Mouse (Mus musculus) embryonic facial prominence, embryonic 15.5 days (tissue): ENCODE results near the gene Stx3. TPM values are rescaled to one million over a fixed set of nuclear protein-coding genes. Genes with fewer than 3 reads are reported as not detected.
A peak's percentile ranks its signal among the peaks of the same experiment; 100 is the strongest.

Experiments used
- ATAC-seq: fragments of 200-750 bp; cut with Nextera tagmentation; 2 replicates; pipeline ENCODE4 v1.8.0; 2017; ENCODE audit warnings: low read depth, moderate TSS enrichment; ENCODE audit not compliant: insufficient number of reproducible peaks, low FRiP score, low TSS enrichment
- H3K27ac ChIP-seq: fragments of 300-500 bp; sonication (generic); replicated peaks from 2 replicates; pipeline ENCODE4 v1.5.1; 2015; ENCODE audit warnings: mild to moderate bottlenecking, inconsistent platforms
- H3K27me3 ChIP-seq: fragments of 300-500 bp; sonication (generic); 2 replicates; pipeline ENCODE4 v1.6.1; 2015; ENCODE audit warnings: inconsistent platforms
- H3K36me3 ChIP-seq: fragments of 300-500 bp; sonication (generic); 2 replicates; pipeline ENCODE4 v1.6.1; 2015; ENCODE audit warnings: mild to moderate bottlenecking, inconsistent platforms
- H3K4me1 ChIP-seq: fragments of 300-500 bp; sonication (generic); 2 replicates; pipeline ENCODE4 v1.6.1; 2015; ENCODE audit warnings: inconsistent platforms
- H3K4me2 ChIP-seq: fragments of 300-500 bp; sonication (generic); replicated peaks from 2 replicates; pipeline ENCODE4 v1.6.1; 2015; ENCODE audit warnings: mild to moderate bottlenecking, inconsistent platforms
- H3K4me3 ChIP-seq: fragments of 300-500 bp; sonication (generic); replicated peaks from 2 replicates; pipeline ENCODE4 v1.5.1; 2015; ENCODE audit warnings: mild to moderate bottlenecking, inconsistent platforms
- H3K9ac ChIP-seq: fragments of 300-500 bp; sonication (generic); 2 replicates; pipeline ENCODE4 v1.6.1; 2015; ENCODE audit warnings: inconsistent platforms
- H3K9me3 ChIP-seq: fragments of 300-500 bp; sonication (generic); replicated peaks from 2 replicates; pipeline ENCODE4 v1.6.1; 2016; ENCODE audit warnings: inconsistent platforms
- WGBS: fragments of 180-500 bp; shearing (Covaris S2); methylation state at CpG from one replicate; pipeline ENCODE4 v1.1.7; 2015; 5-methylcytosine and 5-hydroxymethylcytosine counted together
- polyA plus RNA-seq: library from polyadenylated mRNA; unstranded; fragments of >200 nt; fragmentation: Nextera tagmentation; extraction: Ambion mirVana; gene quantifications from 2 replicates; pipeline ENCODE4 v1.2.1, GENCODE M21; 2015

The Stx3 gene
- polyA plus RNA-seq, 1 experiment from 2014 or later: 10.7 TPM

DNA sequence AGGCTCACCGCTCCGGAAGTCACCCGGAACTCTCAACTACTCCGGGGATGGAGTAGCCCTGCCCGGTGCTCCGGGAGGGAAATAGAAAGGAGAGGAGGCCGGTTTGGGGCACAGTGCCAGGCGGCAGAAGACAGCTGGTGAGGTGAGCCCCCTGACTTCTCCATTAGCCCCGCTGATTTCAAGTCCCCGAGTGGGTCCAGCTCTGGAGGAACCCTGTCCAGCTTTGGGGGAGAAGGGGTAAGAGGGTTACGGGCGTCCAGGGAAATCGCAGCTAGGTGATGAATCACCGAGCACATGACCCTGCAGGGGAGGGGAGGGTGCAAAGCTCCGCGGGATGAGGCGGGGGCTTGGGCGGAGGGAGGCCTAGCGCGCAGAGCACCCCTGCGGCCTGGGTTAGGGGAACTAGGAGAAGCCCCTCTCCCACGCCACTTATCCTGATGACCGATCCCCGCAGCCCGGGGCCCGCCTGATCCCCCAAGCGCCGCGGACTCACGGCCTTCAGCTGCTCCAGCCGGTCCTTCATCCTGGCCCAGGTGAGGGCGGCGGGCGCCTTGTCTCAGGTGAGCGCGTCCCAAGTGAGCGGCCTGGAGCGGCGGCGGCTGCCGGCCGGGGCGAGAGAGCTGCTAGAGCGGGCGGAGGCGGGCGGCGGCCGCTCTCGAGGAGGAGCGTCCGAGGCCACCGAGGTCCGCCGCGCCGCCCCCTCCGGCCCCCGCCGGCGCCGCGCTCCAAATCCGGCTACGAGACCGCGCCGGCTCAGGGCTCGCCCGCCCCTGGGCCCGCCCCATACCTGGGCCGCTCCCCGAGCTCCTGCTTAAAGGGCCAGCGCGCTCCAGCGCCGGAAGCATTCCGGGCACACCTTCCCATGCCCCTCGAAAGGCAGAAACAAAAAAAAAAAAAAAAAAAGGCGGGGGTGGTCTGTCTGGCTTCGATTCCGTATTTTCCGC, 732 bp downstream of the Stx3 start:
- H3K36me3 ChIP-seq: no peaks in the 10 kb centered on the region
- peaks cover 26% of the 10 kb centered on the region for H3K27me3 ChIP-seq
- peak overlapping the region; percentile 67 for H3K4me3 ChIP-seq
- peak; percentile 72 for ATAC-seq
- H3K9me3 ChIP-seq: no peaks in the 10 kb centered on the region
- under 1% methylated on average over 66 of the region's 83 CpGs for WGBS
- H3K4me1 ChIP-seq: peaks cover 20% of the 10 kb centered on the region
- H3K27ac ChIP-seq: no peak overlapping the region
- peak overlapping the region; percentile 44 for H3K9ac ChIP-seq
- peak overlapping the region; percentile 93 for H3K4me2 ChIP-seq

DNA sequence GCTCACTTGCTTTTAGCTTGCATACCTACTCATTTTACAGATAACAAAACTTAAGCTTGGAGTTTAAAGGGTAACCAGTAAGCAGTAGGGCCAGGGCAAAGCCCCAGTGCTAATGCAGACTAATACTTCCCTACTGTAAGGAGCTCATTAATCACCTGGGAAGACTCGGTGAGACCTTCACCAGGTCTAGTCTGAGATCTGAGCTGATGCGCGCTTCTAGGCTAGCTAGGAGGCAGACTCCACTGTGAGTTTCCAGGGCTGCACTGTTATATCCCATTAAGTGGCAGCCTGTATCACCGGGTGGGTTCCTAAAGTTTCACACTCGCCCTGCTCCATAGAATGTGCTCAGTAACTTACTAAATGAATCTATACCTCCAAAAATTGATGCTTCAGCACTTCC, 1.6 kb downstream of the Stx3 start:
- 15% methylated on average over 5 of the region's 5 CpGs for WGBS
- ATAC-seq: no peak
- Histone ChIP-seq H3K27me3 (peaks cover 26% of the 10 kb centered on the region), H3K9ac (no peak overlapping the region), H3K4me1 (peaks cover 20% of the 10 kb centered on the region), H3K9me3 (no peaks in the 10 kb centered on the region), H3K36me3 (no peaks in the 10 kb centered on the region), H3K4me2 (peak overlapping the region; percentile 93), H3K4me3 (peak overlapping the region; percentile 67), H3K27ac (no peak overlapping the region)

DNA sequence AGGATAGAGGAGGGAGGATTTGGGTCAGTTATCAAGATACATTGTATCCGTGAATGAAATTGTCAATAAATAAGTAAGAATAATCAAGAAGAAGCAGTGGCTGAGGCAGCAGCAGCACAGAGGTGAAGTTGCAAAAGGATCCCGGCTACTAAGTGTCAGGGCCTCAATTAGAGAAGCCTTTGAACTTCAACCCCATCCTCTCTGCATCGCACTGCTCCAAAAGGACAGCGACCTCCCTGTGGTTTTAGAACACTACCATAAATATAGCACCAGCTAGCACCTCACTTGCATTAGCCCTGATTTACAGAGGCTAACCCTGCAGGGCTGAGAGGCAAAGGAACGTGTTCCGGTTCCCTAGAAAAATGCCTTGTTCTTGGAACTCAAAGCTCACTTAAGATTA, 2.5 kb downstream of the Stx3 start:
- H3K4me2 ChIP-seq: no peak overlapping the region
- 46% methylated on average over 6 of the region's 6 CpGs for WGBS
- H3K27ac ChIP-seq: no peak overlapping the region
- no peaks in the 10 kb centered on the region for H3K36me3 ChIP-seq
- ATAC-seq: no peak
- H3K4me3 ChIP-seq: no peak overlapping the region
- peaks cover 26% of the 10 kb centered on the region for H3K27me3 ChIP-seq
- H3K9ac ChIP-seq: no peak overlapping the region
- H3K4me1 ChIP-seq: peaks cover 20% of the 10 kb centered on the region
- H3K9me3 ChIP-seq: no peaks in the 10 kb centered on the region

DNA sequence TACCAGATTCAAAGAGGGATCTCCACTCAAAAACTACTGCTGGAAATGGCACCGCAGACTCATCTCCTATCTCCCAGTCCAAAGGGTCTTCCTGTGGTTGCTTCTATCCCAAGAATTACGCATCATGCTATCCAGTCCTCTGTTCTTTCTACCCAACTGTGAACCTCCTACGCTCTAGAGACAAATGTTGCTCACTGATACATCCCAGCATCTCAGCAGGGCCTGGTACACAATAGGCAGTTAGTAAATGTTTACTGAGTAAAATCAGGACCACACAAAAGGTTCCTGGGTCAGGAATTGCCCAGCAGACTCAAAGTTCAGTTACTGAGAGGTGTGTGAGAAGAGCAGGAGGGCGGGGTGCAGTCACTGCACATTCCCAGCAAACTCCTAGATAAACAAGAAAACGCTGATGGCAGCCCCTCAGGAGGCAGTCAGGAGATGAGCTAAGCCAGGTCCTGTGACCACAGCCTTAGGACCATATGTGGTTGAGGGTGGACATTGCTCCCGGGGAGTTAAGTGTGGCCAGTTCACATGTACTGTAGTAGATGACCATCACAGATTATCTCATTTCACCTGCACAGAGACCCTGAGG, 4.4 kb downstream of the Stx3 start:
- no peaks in the 10 kb centered on the region for H3K9me3 ChIP-seq
- H3K9ac ChIP-seq: no peak overlapping the region
- 82% methylated on average over 6 of the region's 6 CpGs for WGBS
- H3K4me2 ChIP-seq: no peak overlapping the region
- no peak overlapping the region for H3K27ac ChIP-seq
- peaks cover 21% of the 10 kb centered on the region for H3K27me3 ChIP-seq
- no peaks in the 10 kb centered on the region for H3K36me3 ChIP-seq
- no peak overlapping the region for H3K4me3 ChIP-seq
- ATAC-seq: no peak
- H3K4me1 ChIP-seq: peaks cover 15% of the 10 kb centered on the region

DNA sequence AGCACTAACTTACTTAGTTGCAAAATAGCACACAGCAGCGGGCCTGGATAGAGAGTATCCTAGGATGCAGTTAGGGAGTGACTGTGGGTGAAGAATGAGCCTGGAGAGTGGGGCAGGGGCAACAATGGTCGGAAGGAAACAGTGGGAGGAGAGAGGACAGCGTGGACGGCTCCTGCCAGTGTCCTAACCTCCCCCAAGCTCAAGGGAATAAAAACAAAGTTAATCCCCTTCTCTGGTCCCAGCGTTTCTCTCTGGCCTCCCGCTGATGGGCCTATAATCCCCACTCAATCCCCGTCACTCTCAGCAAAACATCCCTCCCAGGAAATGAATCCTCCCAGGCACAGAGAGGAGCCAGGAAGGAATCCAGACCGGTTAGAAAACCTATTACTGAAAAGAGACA, 5.6 kb downstream of the Stx3 start:
- WGBS: 13% methylated on average over 8 of the region's 8 CpGs

DNA sequence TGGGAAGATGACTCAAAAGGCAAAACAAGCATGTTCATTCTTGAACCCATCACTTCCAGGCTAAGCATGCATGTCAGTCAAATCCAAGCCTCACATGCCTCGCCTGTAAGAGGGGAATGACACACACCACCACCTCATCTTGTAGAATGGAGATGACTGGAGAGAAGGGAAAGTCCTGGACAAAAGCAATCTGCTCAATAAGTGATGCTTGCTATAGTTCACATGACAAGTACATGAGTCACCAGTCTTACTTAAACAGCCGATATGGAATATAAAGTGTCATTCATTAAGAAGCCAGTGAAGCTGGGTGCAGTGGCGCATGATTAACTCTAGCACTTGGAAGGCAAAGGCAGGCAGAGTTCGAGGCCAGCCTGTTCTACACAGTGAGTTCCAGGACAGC, 6.1 kb downstream of the Stx3 start:
- H3K4me2 ChIP-seq: no peak overlapping the region
- peaks cover 6% of the 10 kb centered on the region; the same call in 1 of the 2 replicates for H3K27me3 ChIP-seq
- no peaks in the 10 kb centered on the region for H3K9me3 ChIP-seq
- ATAC-seq: no peak
- no peaks in the 10 kb centered on the region for H3K36me3 ChIP-seq
- peaks cover 3% of the 10 kb centered on the region; the same call in 1 of the 2 replicates for H3K4me1 ChIP-seq
- no peak overlapping the region for H3K27ac ChIP-seq
- H3K4me3 ChIP-seq: no peak overlapping the region
- 63% methylated on average over 4 of the region's 4 CpGs for WGBS
- H3K9ac ChIP-seq: no peak overlapping the region

More for the DNA sequence above, 5.6 kb downstream of the Stx3 start:
- H3K36me3 ChIP-seq: no peaks in the 10 kb centered on the region
- H3K27me3 ChIP-seq: peaks cover 10% of the 10 kb centered on the region
- no peaks in the 10 kb centered on the region for H3K9me3 ChIP-seq
- peaks cover 7% of the 10 kb centered on the region; the same call in 1 of the 2 replicates for H3K4me1 ChIP-seq
- ATAC-seq: no peak
- no peak overlapping the region for H3K4me3 ChIP-seq
- no peak overlapping the region for H3K9ac ChIP-seq
- no peak overlapping the region for H3K4me2 ChIP-seq
- H3K27ac ChIP-seq: no peak overlapping the region

DNA sequence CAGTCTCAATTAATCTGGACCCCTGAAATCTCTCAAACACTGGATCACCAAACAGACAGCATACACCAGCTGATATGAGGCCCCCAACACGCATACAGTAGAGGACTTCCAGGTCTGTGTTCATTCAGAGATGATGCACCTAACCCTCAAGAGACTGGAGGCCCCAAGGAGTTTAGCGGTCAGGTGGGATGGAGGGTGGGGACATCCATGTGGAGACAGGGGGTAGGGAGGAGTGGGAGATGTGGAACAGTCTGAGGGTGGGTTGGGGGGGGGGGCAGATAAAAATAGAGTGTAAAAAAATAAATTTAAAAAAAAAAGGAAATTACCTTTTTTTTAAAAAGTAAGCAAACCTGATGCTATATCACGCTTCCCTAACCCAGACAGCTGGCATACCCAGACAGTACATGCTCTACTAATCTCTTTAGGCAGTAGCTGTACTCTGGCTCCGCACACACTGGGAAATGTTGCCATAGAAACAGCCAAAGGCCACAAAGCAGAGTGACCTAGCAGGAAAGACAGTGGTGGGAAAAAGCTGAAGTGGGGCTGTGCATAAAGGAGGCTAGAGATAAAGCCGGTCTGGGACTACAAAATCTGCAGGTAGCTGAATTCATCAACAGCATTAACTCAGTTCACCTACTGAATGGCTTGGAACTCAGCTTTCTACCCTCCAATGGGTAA, 7.4 kb downstream of the Stx3 start:
- Histone ChIP-seq H3K4me1 (no peaks in the 10 kb centered on the region), H3K4me3 (no peak overlapping the region), H3K9ac (no peak overlapping the region), H3K4me2 (no peak overlapping the region), H3K27me3 (peaks cover 6% of the 10 kb centered on the region; the same call in 1 of the 2 replicates), H3K36me3 (no peaks in the 10 kb centered on the region), H3K27ac (no peak overlapping the region), H3K9me3 (no peaks in the 10 kb centered on the region)
- WGBS: 52% methylated on average over 5 of the region's 5 CpGs
- ATAC-seq: no peak

DNA sequence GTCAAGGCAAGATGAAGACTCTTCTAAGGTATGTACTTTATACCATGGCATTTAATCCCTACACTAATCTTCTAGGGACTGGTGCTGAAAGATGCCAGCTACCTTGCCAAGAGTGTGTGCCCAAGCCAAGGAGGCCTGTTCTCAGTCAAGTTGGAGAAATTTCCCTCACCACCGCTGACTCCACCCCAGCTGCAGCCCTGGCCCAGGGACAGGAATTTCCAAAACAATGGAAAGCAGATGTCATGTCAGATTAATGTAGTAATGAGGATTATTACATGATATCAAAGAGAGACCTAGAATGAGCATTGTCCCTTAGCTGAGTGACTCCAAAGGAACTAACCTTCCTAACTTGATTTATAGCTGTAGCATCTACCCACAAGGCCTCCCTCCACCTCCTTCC, 8.3 kb downstream of the Stx3 start:
- no peaks in the 10 kb centered on the region for H3K4me1 ChIP-seq
- H3K9ac ChIP-seq: no peak overlapping the region
- no peak overlapping the region for H3K4me2 ChIP-seq
- ATAC-seq: no peak
- H3K9me3 ChIP-seq: no peaks in the 10 kb centered on the region
- 30% methylated on average over 1 of the region's 1 CpGs for WGBS
- H3K27ac ChIP-seq: no peak overlapping the region
- H3K4me3 ChIP-seq: no peak overlapping the region
- no peaks in the 10 kb centered on the region; the same call in 1 of the 2 replicates for H3K27me3 ChIP-seq
- H3K36me3 ChIP-seq: no peaks in the 10 kb centered on the region

DNA sequence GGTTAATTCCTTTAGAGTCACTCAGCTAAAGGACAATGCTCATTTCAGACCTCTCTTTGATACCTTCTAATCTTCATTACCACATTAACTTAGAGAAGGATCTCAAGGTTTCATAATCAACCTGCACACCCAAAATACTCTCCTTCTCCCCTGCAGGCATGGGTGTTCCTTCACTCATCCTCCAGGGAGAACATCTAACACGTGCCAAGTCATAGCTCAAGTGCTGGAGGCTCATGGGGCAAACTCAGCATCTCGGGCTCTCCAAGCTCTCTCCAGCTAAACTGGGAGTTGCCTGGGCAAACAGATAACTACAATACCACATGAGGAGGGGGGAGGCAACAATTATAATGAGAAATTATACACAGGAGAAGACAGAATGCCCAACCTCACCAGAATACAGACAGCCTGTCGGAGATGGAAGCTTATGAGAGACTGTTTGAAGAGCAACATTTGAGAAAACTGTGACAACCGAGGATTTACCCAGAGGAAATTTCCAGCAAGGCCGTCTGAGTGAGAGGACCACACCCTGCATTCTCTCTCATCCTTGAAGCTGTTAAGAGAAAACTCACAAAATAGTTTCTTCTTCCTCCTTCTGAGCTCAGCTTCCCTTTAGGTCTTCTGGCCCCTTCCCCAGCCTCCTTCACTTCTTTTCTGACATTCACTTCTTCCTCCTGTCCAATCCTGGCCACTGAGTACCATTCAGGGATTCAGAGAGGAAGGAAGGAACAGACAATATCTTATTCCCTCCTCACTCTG, 9.0 kb downstream of the Stx3 start:
- Histone ChIP-seq H3K9me3 (no peaks in the 10 kb centered on the region), H3K4me2 (no peak overlapping the region), H3K27me3 (no peaks in the 10 kb centered on the region), H3K27ac (no peak overlapping the region), H3K36me3 (no peaks in the 10 kb centered on the region), H3K9ac (no peak overlapping the region), H3K4me3 (no peak overlapping the region), H3K4me1 (no peaks in the 10 kb centered on the region)
- 61% methylated on average over 5 of the region's 5 CpGs for WGBS
- no peak for ATAC-seq

DNA sequence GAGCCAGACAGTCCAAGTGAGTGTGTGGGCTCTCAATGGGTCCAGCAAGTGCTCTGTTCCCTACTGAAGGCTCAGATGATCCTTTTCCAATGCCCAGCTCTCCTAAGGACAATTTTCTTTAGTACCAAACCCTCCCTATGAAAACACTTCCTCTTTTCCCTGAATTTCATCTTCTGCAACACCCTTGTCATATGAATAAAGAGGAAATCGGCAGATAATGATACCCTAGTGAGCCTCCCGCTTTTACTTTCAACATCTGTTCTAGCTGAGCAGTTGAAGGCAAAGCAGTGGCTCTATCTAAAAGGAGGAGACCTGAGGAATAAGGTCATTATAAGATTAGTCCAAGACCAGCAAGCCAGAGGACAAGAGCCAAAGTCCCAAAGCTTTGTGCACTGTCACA, 10.8 kb downstream of the Stx3 start:
- Histone ChIP-seq H3K4me2 (no peak overlapping the region), H3K4me1 (no peaks in the 10 kb centered on the region), H3K36me3 (no peaks in the 10 kb centered on the region), H3K4me3 (no peak overlapping the region), H3K27me3 (no peaks in the 10 kb centered on the region), H3K9me3 (no peaks in the 10 kb centered on the region), H3K27ac (no peak overlapping the region), H3K9ac (no peak overlapping the region)
- ATAC-seq: no peak
- WGBS: 82% methylated on average over 2 of the region's 2 CpGs

DNA sequence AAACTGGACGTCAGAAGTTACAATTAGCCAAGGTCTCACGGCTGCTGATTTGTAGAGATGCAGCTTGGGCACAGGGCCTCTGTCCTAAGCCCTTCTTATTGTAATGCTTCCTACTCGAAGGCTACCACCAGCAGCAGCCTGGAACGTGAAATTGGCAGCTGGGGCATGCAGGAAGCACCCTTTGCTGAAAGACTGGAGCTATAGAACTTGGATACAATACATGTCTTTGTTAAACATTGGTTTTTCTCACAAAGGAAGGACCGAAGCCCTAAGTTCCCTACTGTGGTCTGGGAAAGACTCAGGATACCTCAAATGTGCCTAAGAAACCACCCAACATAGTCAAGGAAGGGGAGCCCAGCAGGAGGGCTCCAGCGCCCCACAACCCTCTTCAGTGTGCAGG, 11.4 kb downstream of the Stx3 start:
- Histone ChIP-seq H3K36me3 (no peaks in the 10 kb centered on the region), H3K9me3 (no peaks in the 10 kb centered on the region), H3K27ac (no peak overlapping the region), H3K4me1 (no peaks in the 10 kb centered on the region), H3K4me2 (no peak overlapping the region), H3K9ac (no peak overlapping the region), H3K4me3 (no peak overlapping the region), H3K27me3 (no peaks in the 10 kb centered on the region)
- 41% methylated on average over 6 of the region's 6 CpGs for WGBS
- no peak for ATAC-seq
